Mouse (Mus musculus) adrenal gland, postnatal 10 days (tissue): Measurements from ENCODE around the gene Nfkbiz. TPM values are rescaled to one million over a fixed set of nuclear protein-coding genes. Genes with fewer than 3 reads are reported as not detected.
"Not testable (repeated sequence)": the region's sequence is repeated elsewhere in the genome, so short reads cannot be mapped to it uniquely, and the experiment has no call there.

Experiments
- DNase-seq: peaks from one replicate; pipeline ENCODE4 v3.0.0; 2021; ENCODE audit warnings: mixed read lengths
- long read RNA-seq, 2 experiments: library from polyadenylated mRNA; stranded (forward); transcript quantifications; one replicate each; pipeline ENCODE4 v2.0.0; 2021
- total RNA-seq, 2 experiments: library from RNA; stranded (reverse); gene quantifications; 2 replicates each; pipeline ENCODE4 v1.2.3; 2021

Nfkbiz gene
- 1 to 10 TPM; 8.0 to 8.9 TPM for total RNA-seq
- long read RNA-seq, experiment 1, partial matches to known transcripts = 1 of 3 reads
- long read RNA-seq, experiment 1, other reads (novel, unspliced or antisense) = 1 of 3 reads
- long read RNA-seq, experiment 2, partial matches to known transcripts = 0 of 2 reads
- long read RNA-seq, experiment 2, other reads (novel, unspliced or antisense) = 0 of 2 reads

- DNase-seq = peak; percentile 93
Observed at GRCm38 (mm10) chr16:55838510-55839474, at the start of gene Nfkbiz. Nfkbiz (minus strand) TSS chr16:55838899.

GRCm38 (mm10) chr16:55887814-55888583 is 49.3 kb upstream of the Nfkbiz start:
- DNase-seq = no peak

GRCm38 (mm10) chr16:55884246-55884645 is 45.5 kb upstream of the Nfkbiz start:
- DNase-seq = no peak

GRCm38 (mm10) chr16:55876025-55876424 is 37.3 kb upstream of the Nfkbiz start:
- no peak for DNase-seq

GRCm38 (mm10) chr16:55863832-55864231 is 25.1 kb upstream of the Nfkbiz start:
- DNase-seq = no peak

GRCm38 (mm10) chr16:55863149-55863815 is 24.6 kb upstream of the Nfkbiz start:
- DNase-seq = peak; percentile 81

GRCm38 (mm10) chr16:55861104-55861503 is 22.4 kb upstream of the Nfkbiz start:
- DNase-seq = no peak

GRCm38 (mm10) chr16:55859421-55859820 is 20.7 kb upstream of the Nfkbiz start:
- DNase-seq = not testable (repeated sequence)

GRCm38 (mm10) chr16:55858465-55858864 is 19.8 kb upstream of the Nfkbiz start:
- peak; percentile 79 for DNase-seq

GRCm38 (mm10) chr16:55852943-55853727 is 14.4 kb upstream of the Nfkbiz start:
- peak; percentile 87 for DNase-seq

- DNase-seq = no peak
Observed at GRCm38 (mm10) chr16:55852515-55852914, 13.8 kb upstream of the Nfkbiz start.

- no peak for DNase-seq
Observed at GRCm38 (mm10) chr16:55850485-55850884, 11.8 kb upstream of the Nfkbiz start.

GRCm38 (mm10) chr16:55847679-55848078 is 9.0 kb upstream of the Nfkbiz start:
- no peak for DNase-seq

GRCm38 (mm10) chr16:55844847-55845246 is 6.1 kb upstream of the Nfkbiz start:
- no peak for DNase-seq

GRCm38 (mm10) chr16:55843919-55844318 is 5.2 kb upstream of the Nfkbiz start:
- no peak for DNase-seq

- no peak for DNase-seq
Observed at GRCm38 (mm10) chr16:55843134-55843533, 4.4 kb upstream of the Nfkbiz start.

- no peak for DNase-seq
Observed at GRCm38 (mm10) chr16:55841506-55841905, 2.8 kb upstream of the Nfkbiz start.

GRCm38 (mm10) chr16:55838129-55838509 is 580 bp downstream of the Nfkbiz start:
- DNase-seq = no peak

GRCm38 (mm10) chr16:55837653-55838052 is 1.0 kb downstream of the Nfkbiz start:
- DNase-seq = not testable (repeated sequence)

GRCm38 (mm10) chr16:55837168-55837567 is 1.5 kb downstream of the Nfkbiz start:
- DNase-seq = no peak

- no peak for DNase-seq
Observed at GRCm38 (mm10) chr16:55835798-55836197, 2.9 kb downstream of the Nfkbiz start.
